Mouse (Mus musculus) spleen, adult 2 months (tissue): ENCODE data around the gene Gm9837.

Experiments
- CTCF ChIP-seq: fragments of 200-500 bp; IDR thresholded peaks from 2 replicates; pipeline ENCODE4 v1.5.1; 2011; ENCODE audit warnings: mild to moderate bottlenecking, inconsistent platforms; ENCODE audit not compliant: insufficient read depth, insufficient read length, insufficient replicate concordance; ENCODE audit errors: extremely low read depth
- POLR2A ChIP-seq: fragments of 200-500 bp; IDR thresholded peaks from 2 replicates; pipeline ENCODE4 v1.6.1; 2011; ENCODE audit warnings: low read depth, low read length, inconsistent platforms

- no peak for TF ChIP-seq CTCF
- no peak for TF ChIP-seq POLR2A
These were observed 37.0 kb upstream of the Gm9837 start for GRCm38 (mm10) chr11:53507098-53507805.
